Mouse (Mus musculus) stomach, embryonic 14.5 days (tissue): ENCODE data around the gene Gsap. TPM values are rescaled to one million over a fixed set of nuclear protein-coding genes. Genes with fewer than 3 reads are reported as not detected.

Experiments
- ATAC-seq: fragments of 200-750 bp; cut with Nextera tagmentation; 2 replicates; pipeline ENCODE4 v1.8.0; 2017; ENCODE audit warnings: low read depth, moderate TSS enrichment; ENCODE audit not compliant: insufficient number of reproducible peaks, insufficient read depth, low FRiP score
- H3K27ac ChIP-seq: fragments of 300-500 bp; sonication (generic); 2 replicates; pipeline ENCODE4 v1.5.1; 2014; ENCODE audit warnings: mild to moderate bottlenecking, low read length, moderate library complexity, mixed read lengths
- H3K27me3 ChIP-seq: fragments of 300-500 bp; sonication (generic); 2 replicates; pipeline ENCODE4 v1.6.1; 2014; ENCODE audit warnings: low read length, control low read depth, mixed read lengths; ENCODE audit not compliant: control insufficient read depth, insufficient read depth
- H3K36me3 ChIP-seq: fragments of 300-500 bp; sonication (generic); 2 replicates; pipeline ENCODE4 v1.6.1; 2014; ENCODE audit warnings: mild to moderate bottlenecking, control low read depth, low read length, moderate library complexity, mixed read lengths; ENCODE audit not compliant: control insufficient read depth, insufficient read depth
- H3K4me1 ChIP-seq: fragments of 300-500 bp; sonication (generic); 2 replicates; pipeline ENCODE4 v1.6.1; 2014; ENCODE audit warnings: low read length, control low read depth, mixed read lengths; ENCODE audit not compliant: control insufficient read depth, insufficient read depth
- H3K4me2 ChIP-seq: fragments of 300-500 bp; sonication (generic); replicated peaks from 2 replicates; pipeline ENCODE4 v1.6.1; 2014; ENCODE audit warnings: low read depth, low read length, control low read depth
- H3K4me3 ChIP-seq: fragments of 300-500 bp; sonication (generic); 2 replicates; pipeline ENCODE4 v1.5.1; 2014; ENCODE audit warnings: low read depth, low read length, control low read depth
- H3K9ac ChIP-seq: fragments of 300-500 bp; sonication (generic); replicated peaks from 2 replicates; pipeline ENCODE4 v1.6.1; 2014; ENCODE audit warnings: low read depth, mild to moderate bottlenecking, control low read depth, low read length, moderate library complexity, mixed read lengths
- H3K9me3 ChIP-seq: fragments of 300-500 bp; sonication (generic); 2 replicates; pipeline ENCODE4 v1.6.1; 2016; ENCODE audit warnings: low read depth, low read length, control low read depth; ENCODE audit not compliant: control insufficient read depth
- WGBS: fragments of 180-500 bp; shearing (Covaris S2); extraction: QIAGEN DNeasy Blood & Tissue Kit; methylation state at CpG from one replicate; pipeline ENCODE4 v1.1.7; 2014; 5-methylcytosine and 5-hydroxymethylcytosine counted together
- polyA plus RNA-seq: library from polyadenylated mRNA; unstranded; fragments of >200 nt; fragmentation: Nextera tagmentation; extraction: Ambion mirVana; gene quantifications from 2 replicates; pipeline ENCODE4 v1.2.1, GENCODE M21; 2014

The Gsap gene
- polyA plus RNA-seq, 1 experiment from 2014 or later: 1.8 TPM

- 71% methylated on average over 1 of the region's 1 CpGs for WGBS
- H3K27ac ChIP-seq: no peak overlapping the region
Measured at GRCm38 (mm10) chr5:21153672-21154071, 32.4 kb upstream of the Gsap start.

DNA sequence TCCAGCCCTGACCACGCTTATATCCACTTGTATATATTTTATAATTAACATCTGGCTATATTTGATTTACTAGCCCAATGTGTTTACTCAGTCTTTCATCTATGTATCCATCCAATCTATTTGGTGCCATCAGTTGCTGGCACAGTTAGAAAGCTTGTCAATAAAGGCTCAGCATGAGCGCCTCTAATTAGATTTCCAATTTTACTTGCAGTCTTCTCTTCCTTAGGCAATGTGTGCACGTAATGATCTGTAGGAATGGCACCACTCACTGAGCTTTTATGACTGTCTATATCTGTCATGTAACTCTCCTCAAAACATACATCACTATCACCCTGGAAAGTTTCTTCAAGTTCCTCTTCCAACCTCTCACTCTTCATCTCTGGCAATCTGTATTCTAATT is 29.3 kb upstream of the Gsap start:
- no peak overlapping the region for H3K4me2 ChIP-seq

More at GRCm38 (mm10) chr5:21153672-21154071, 32.4 kb upstream of the Gsap start:
- no peak overlapping the region for H3K4me2 ChIP-seq
- H3K36me3 ChIP-seq: no peaks in the 10 kb centered on the region
- no peak overlapping the region for H3K9ac ChIP-seq
- no peaks in the 10 kb centered on the region for H3K4me1 ChIP-seq
- H3K9me3 ChIP-seq: no peaks in the 10 kb centered on the region
- H3K4me3 ChIP-seq: no peak overlapping the region
- ATAC-seq: no peak
- no peaks in the 10 kb centered on the region for H3K27me3 ChIP-seq

GRCm38 (mm10) chr5:21159536-21159935 is 26.5 kb upstream of the Gsap start:
- Histone ChIP-seq H3K36me3 (no peaks in the 10 kb centered on the region), H3K4me3 (no peak overlapping the region), H3K9me3 (no peaks in the 10 kb centered on the region), H3K27me3 (no peaks in the 10 kb centered on the region), H3K9ac (no peak overlapping the region), H3K27ac (no peak overlapping the region), H3K4me2 (no peak overlapping the region), H3K4me1 (no peaks in the 10 kb centered on the region)
- no peak for ATAC-seq
- WGBS: 74% methylated on average over 3 of the region's 3 CpGs

More for the DNA sequence above, 29.3 kb upstream of the Gsap start:
- Histone ChIP-seq H3K9me3 (no peaks in the 10 kb centered on the region), H3K27ac (no peak overlapping the region), H3K4me3 (no peak overlapping the region), H3K27me3 (no peaks in the 10 kb centered on the region), H3K36me3 (no peaks in the 10 kb centered on the region), H3K9ac (no peak overlapping the region), H3K4me1 (no peaks in the 10 kb centered on the region)
- ATAC-seq: no peak
- 83% methylated on average over 3 of the region's 3 CpGs for WGBS

- Histone ChIP-seq H3K27me3 (no peaks in the 10 kb centered on the region), H3K36me3 (no peaks in the 10 kb centered on the region), H3K9ac (no peak overlapping the region), H3K4me3 (no peak overlapping the region), H3K4me2 (no peak overlapping the region), H3K27ac (no peak overlapping the region), H3K4me1 (no peaks in the 10 kb centered on the region), H3K9me3 (no peaks in the 10 kb centered on the region)
- 72% methylated on average over 1 of the region's 1 CpGs for WGBS
- ATAC-seq: no peak
Measured at GRCm38 (mm10) chr5:21160781-21161180, 25.3 kb upstream of the Gsap start.

- ATAC-seq: no peak
- WGBS: 80% methylated on average over 3 of the region's 3 CpGs
- H3K27me3 ChIP-seq: no peaks in the 10 kb centered on the region
- no peaks in the 10 kb centered on the region for H3K4me1 ChIP-seq
- H3K9me3 ChIP-seq: no peaks in the 10 kb centered on the region
- H3K4me3 ChIP-seq: no peak overlapping the region
- no peaks in the 10 kb centered on the region for H3K36me3 ChIP-seq
- H3K9ac ChIP-seq: no peak overlapping the region
- no peak overlapping the region for H3K4me2 ChIP-seq
- H3K27ac ChIP-seq: no peak overlapping the region
Measured at GRCm38 (mm10) chr5:21163421-21163820, 22.6 kb upstream of the Gsap start.

- no peaks in the 10 kb centered on the region for H3K4me1 ChIP-seq
- no peak overlapping the region for H3K9ac ChIP-seq
- ATAC-seq: no peak; the same call in 1 of the 2 replicates
- no peaks in the 10 kb centered on the region for H3K27me3 ChIP-seq
- H3K9me3 ChIP-seq: no peaks in the 10 kb centered on the region
- WGBS: 65% methylated on average over 8 of the region's 8 CpGs
- no peak overlapping the region; the same call in 1 of the 2 replicates for H3K27ac ChIP-seq
- H3K4me2 ChIP-seq: no peak overlapping the region
- no peak overlapping the region for H3K4me3 ChIP-seq
- no peaks in the 10 kb centered on the region for H3K36me3 ChIP-seq
Measured at GRCm38 (mm10) chr5:21168689-21169345, 17.2 kb upstream of the Gsap start.

DNA sequence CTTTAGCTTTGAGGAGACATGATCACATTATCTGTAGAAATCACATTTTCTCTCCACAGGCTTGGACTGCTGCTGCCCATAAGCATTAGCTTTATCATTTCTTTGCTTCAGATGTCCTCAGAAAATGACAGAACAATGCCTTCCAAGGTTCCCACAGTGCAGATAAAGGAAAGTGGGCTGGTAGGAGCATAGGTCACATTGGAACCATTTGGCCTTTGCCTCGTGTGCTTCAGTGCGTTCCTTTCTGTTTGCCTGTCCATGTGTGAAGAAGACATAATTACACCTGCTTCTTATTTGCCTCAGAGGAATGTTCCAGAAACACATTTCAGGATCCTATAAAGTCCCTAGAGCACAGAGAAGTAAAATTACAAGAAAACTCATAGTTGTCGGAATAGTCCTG is 16.7 kb upstream of the Gsap start:
- no peak for ATAC-seq
- Histone ChIP-seq H3K36me3 (no peaks in the 10 kb centered on the region), H3K27ac (no peak overlapping the region; the same call in 1 of the 2 replicates), H3K27me3 (no peaks in the 10 kb centered on the region), H3K4me2 (no peak overlapping the region), H3K9ac (no peak overlapping the region), H3K9me3 (no peaks in the 10 kb centered on the region), H3K4me1 (no peaks in the 10 kb centered on the region), H3K4me3 (no peak overlapping the region)
- WGBS: 83% methylated on average over 3 of the region's 3 CpGs

DNA sequence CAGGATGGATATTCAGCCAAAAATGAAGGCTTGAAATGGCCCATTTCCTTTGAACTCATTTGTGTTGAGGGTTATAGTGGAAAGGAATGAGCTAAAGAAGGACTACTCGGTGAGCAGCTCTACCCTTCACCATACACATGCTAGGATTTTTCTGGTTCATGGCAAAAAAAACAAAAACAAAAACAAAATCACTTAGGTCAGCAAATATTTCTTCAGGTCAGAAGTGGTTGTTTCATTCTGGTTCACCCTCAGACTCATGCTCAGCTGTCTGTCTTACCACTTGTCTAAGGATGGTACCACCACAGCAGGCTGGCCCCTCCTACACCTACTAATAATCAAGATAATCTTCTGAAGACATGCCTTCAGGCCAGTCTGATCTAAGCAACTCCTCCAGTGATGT is 16.2 kb upstream of the Gsap start:
- Histone ChIP-seq H3K4me2 (no peak overlapping the region), H3K27ac (no peak overlapping the region), H3K4me1 (no peaks in the 10 kb centered on the region), H3K36me3 (no peaks in the 10 kb centered on the region), H3K9ac (no peak overlapping the region), H3K4me3 (no peak overlapping the region), H3K27me3 (no peaks in the 10 kb centered on the region), H3K9me3 (no peaks in the 10 kb centered on the region)
- 83% methylated on average over 1 of the region's 1 CpGs for WGBS
- ATAC-seq: no peak

- 45% methylated on average over 4 of the region's 4 CpGs for WGBS
- no peak overlapping the region for H3K9ac ChIP-seq
- H3K4me2 ChIP-seq: no peak overlapping the region
- peak; percentile 59; the same call in 1 of the 2 replicates for ATAC-seq
- H3K4me1 ChIP-seq: peaks cover 1% of the 10 kb centered on the region; the same call in 1 of the 2 replicates
- H3K27me3 ChIP-seq: no peaks in the 10 kb centered on the region
- H3K9me3 ChIP-seq: no peaks in the 10 kb centered on the region
- H3K36me3 ChIP-seq: no peaks in the 10 kb centered on the region
- no peak overlapping the region; the same call in 1 of the 2 replicates for H3K27ac ChIP-seq
- no peak overlapping the region for H3K4me3 ChIP-seq
Measured at GRCm38 (mm10) chr5:21170440-21170839, 15.6 kb upstream of the Gsap start.
